Mouse (Mus musculus) gastrocnemius, adult 8-10 months (tissue): ENCODE results near the gene Rab3il1. TPM values are rescaled to one million over a fixed set of nuclear protein-coding genes. Genes with fewer than 3 reads are reported as not detected.
"Not testable (repeated sequence)": the region's sequence is repeated elsewhere in the genome, so short reads cannot be mapped to it uniquely, and the experiment has no call there.

Experiments used
- DNase-seq, 2 experiments: peaks; one replicate each; pipeline ENCODE4 v3.0.0; 2022; ENCODE audit warnings: low spot score in 2 of 2
- total RNA-seq, 4 experiments: library from RNA; stranded (reverse); gene quantifications; 2 replicates each; pipeline ENCODE4 v1.2.4; 2022

The Rab3il1 gene
- 1 to 10 TPM; 2.5 to 3.9 (median 3.3) TPM for total RNA-seq

DNA sequence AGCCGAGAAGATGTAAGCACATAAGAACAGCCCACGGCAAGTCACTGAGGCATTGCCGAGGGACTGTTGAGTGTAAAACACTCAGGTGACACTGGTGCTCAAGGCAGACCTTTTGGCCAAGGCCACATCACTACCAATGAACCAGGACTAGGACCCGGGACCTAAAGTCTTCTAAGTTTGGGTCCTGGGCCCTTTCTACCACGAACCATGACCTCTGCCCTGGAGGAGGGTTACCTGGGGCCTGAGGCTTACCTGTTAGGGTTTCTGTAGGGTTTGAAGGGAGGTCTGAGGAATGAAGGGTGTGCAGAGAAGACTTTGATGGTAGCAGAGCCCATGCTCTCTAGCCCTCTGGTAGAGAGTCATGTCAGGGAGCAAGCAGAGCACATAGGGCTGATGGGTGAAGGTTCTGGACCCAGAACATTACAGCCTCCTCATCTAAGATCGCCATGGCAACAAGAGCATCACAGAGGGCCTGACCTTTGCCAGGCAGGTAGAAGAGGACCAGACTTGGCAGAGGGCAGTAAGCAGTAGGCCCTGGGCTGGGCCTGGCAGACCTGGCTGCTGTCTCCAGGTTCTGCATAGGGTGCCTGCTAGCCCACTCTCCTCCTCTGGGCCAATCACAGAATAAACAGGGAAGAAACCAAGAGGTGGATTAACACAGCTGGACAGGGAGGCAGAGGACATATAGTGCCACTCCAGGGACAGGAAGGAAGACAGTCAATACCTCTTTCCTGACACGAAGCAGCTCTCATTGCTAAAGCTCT lies at the start of gene Rab3il1, which contains the start of gene Best1:
Gene Rab3il1, plus strand, starts transcription at position 464 of the 764 bp plus-strand sequence.
Gene Best1, minus strand, starts transcription at position 428 of the 764 bp plus-strand sequence.
- DNase-seq, result no peak

- DNase-seq, result no peak
Measured at GRCm38 (mm10) chr19:9952390-9952789, 49.1 kb upstream of the Rab3il1 start.

GRCm38 (mm10) chr19:9952912-9953311 lies 48.6 kb upstream of the Rab3il1 start:
- no peak for DNase-seq

- DNase-seq, result peak; percentile 85
Measured at GRCm38 (mm10) chr19:9954055-9954810, 47.2 kb upstream of the Rab3il1 start.

DNA sequence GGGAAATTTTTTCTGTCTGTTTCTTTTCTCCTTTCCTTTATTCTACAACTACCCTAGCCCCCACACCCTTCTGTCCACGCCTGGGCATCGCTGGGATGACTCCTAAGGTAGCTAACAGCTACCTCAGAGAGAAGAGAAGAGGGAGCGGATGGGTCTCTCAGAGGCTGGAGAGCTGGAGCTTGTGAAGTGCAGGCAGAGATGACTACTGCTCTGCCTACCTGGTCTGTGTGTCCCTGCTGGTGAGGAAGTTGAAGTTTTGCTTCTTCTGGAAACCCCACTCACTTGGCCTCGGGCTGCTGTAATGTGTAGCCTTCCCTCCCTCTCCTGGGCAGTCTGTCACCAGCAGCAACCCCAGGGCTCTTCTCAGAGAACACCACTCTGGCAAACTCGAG lies 46.7 kb upstream of the Rab3il1 start:
- DNase-seq, result no peak

DNA sequence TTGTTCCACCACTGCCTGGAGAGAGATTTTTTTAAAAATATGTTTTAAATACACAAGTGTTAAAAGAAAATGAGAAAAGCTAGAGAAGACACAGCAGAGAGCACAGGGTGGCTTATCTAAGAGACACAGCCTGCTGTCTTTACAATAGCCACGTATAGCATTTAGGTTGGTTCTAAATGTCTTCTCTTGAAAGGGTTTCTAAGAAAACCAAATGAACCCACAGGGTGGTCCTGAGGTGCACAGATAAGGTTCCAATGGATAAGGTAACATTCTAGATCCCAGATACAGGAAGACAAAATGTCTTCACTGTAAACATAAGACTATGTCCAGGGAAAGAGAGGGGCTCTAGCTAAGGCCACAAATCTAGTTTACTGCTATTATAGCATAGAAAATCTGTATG lies 46.0 kb upstream of the Rab3il1 start:
- no peak for DNase-seq

DNA sequence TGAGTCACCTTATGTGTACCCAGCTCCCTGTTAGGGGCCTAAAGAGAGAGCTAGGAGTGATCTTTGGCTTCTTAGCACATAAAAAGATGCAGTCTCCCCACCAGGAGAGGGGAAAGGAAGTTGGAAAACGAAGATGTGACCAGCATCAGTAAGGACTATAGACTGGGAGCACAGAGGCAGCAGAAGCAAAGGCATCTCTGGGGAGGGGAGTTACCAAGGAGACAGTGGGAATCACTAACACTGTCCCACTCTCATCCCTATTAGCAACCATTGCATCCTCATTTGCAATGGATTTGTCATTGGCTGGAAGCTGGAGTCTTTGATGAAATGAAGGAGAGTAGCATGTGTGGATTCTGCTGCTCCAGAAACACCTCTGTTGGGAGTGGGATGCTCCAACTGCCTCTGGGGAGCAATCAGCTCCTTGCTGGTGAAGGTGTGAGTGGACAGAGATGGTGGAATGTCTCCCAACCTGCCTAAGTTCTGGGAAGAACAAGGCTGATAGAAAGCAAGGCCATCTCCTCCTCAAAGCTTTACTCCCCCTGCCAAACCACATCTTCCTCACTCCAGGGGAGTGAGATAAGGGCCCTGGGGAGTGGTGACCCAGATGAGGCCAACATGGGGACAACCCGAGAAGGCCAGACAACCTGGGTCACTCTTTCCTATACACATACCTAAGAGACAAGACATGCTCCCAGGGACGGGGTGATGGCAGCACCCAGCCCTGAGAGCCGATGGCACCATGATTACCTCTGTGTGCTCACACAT lies 44.7 kb upstream of the Rab3il1 start:
- DNase-seq, result no peak

DNA sequence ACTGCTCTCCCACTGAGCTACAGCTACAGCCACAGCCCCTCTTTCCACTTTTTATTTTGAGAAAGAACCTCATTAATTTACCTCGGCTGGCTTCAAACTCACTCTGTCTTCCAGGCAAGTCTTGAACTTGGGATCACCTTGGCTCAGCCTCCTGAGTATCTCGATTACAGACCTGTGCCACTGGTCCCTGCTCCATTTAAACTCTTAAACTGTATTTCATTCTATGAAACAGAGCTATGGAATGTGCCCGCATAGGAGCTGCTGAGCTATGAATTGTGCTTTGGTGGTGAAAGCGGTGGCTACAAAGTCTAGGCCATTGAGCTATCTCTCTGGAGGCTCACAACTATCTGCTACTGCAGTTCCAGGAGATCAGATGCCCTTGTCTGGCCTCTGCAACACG lies 43.5 kb upstream of the Rab3il1 start:
- DNase-seq, result no peak

DNA sequence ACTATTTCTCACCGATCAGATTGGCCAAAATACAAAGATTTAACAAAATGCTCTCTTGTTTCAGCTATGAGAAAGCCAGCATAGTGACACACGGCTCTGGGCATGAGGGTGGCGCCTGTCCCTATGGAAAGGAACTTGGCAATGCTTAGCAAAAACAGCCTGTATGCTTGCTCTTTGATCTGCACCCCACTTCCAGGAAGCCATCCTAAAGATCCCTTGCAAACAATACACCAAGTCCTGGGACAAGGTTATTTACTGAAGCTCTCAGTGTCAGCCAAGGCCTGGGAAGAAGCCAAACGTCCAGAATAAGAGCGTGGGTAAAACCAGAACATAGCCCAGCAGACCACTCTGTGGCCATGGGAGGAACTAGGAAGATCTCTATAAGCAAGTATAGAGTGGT lies 40.7 kb upstream of the Rab3il1 start:
- DNase-seq, result no peak

DNA sequence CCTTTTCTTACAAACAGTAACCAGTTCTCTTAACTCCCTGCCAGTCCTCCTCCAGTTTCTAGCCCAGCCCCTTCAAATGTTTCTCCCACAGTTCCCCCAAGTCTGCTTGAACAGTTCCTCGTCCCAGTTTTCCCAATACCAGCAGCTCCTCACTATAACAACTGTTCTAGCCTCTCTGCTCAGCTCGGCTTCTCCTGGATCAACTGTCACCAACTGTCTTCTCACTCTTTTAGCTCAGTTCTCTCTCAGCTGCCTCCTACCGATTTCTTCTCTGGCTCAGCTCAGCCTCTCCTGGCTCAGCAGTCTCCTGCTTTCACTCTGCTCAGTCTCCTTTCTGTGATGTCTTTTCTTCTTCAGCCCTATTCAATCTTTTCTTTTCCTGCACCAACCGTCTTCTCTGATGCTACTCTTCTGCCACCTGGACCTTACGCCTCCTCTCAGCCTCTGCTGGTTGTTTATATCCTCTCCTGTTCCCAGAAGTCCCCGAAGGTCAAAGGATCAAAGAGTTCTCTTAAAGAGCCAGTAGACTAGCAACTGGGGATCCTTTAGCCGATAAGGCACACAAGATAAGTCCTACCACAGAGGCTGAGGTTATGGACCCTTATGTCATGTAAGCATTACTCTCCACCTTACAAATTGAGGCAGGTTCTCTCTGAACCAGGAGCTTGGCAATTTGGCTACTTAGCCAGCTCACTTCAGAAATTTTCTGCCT lies 37.1 kb upstream of the Rab3il1 start:
- no peak for DNase-seq

DNA sequence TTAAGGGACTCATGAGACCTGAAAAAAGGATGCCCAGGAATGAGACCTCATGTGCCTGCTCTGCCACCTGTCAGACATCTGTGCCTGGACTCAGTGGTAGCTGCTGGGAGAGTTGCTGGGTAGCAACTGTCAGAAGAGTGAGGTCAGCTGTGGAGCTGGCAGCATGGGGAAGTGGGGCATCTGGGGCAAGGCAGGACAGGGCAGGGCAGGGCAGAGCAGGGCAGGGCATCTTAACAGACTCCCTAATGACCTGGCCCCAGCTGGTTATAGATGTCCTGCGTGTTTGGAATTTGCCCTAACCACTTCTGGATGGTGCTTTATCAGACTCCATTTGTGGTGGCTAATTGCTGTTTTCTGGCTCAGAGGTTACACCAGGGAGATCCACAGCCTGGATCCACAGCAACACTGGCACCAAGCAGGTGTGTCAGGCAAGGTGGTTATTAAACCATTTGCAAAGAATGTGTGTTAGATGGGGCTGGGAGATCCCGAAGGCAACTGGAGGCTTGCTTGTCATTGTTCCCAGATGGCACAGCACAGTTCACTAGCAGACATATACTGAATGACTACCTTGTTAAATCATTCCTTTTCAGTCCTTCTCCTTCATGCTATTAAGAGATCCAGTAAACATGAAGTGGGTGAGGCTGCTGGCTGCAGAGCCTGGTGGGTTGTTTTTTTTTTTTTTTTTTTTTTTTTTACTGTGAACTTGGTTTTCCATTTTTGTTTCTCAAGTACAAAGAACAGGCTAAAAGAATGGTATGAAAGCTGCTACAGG lies 35.2 kb upstream of the Rab3il1 start:
- no peak for DNase-seq

DNA sequence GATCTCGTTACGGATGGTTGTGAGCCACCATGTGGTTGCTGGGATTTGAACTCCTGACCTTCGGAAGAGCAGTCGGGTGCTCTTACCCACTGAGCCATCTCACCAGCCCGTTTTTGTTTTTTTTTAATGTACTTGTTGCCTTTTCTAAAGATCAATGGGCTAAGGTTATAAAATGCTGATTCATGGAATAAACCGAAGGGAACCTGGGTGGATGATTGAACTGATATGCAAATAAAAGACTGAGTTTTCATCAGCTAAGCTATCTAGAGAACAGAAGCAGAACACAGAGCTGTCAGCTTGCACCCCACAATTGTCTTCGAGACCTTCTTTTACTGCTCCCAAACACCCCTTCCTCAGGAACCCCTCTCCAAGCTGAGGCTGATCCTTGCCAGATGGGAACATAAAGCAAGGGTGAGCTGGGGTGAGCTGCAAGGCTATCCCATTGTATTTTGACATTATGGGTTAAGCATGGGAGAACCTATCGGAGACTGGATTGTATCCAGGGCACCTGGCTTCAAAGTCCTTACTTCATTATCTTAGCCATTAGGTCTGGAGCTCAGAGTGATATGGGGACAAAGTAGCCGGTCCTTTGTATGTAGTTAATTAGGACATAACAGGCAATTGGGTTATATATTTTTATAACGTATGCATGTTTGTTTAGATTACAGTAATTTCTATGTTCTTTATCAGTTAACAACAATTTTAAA lies 33.2 kb upstream of the Rab3il1 start:
- no peak for DNase-seq

DNA sequence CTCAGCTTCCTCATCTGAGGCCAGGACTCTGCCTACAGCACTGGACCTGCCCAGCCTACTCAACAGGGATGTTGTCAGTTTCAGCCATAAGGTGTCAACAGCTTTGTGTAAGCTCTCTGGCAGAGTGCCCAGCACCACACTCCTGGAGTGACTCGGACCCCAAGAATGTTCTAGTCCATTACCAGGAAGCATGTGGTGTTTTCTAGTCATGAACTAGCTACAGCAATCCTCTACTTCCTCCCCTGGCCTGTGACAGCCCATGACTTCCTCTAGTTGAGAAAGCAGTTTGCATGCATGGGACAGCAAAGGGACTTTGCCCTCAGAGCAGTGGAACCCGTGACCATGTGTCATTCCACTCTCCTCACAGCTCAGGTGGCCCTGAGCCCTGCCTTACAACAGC lies 26.6 kb upstream of the Rab3il1 start:
- not testable (repeated sequence) for DNase-seq

DNA sequence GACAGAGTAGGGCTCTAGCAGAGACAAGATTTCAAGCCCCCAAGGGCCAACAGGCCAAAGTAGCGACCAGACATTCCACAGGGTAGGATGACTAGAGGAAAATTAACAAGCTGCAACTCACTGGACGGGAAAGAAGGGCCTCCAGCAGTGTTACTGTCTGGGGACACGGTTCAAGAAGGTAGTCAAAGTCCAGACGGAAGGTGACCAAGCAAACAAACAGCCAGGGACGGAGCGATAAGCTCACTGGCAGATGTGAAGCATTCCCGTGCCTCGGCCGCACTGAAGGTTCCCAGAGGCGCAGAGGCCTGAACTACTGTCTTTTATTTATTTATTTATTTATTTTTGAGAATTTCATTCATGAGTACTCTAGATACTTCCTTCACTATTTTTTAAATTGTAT lies 24.4 kb upstream of the Rab3il1 start:
- DNase-seq, result no peak

- peak; percentile 76 for DNase-seq
Measured at GRCm38 (mm10) chr19:9978431-9978951, 23.0 kb upstream of the Rab3il1 start.

GRCm38 (mm10) chr19:9979156-9979555 lies 22.3 kb upstream of the Rab3il1 start:
- no peak for DNase-seq

GRCm38 (mm10) chr19:9980258-9980657 lies 21.2 kb upstream of the Rab3il1 start, which contains the start of gene Fth1:
Gene Fth1, plus strand, starts transcription at chr19:9980598.
- DNase-seq, result no peak

- DNase-seq, result no peak
Measured at GRCm38 (mm10) chr19:9981621-9982020, 19.8 kb upstream of the Rab3il1 start.

DNA sequence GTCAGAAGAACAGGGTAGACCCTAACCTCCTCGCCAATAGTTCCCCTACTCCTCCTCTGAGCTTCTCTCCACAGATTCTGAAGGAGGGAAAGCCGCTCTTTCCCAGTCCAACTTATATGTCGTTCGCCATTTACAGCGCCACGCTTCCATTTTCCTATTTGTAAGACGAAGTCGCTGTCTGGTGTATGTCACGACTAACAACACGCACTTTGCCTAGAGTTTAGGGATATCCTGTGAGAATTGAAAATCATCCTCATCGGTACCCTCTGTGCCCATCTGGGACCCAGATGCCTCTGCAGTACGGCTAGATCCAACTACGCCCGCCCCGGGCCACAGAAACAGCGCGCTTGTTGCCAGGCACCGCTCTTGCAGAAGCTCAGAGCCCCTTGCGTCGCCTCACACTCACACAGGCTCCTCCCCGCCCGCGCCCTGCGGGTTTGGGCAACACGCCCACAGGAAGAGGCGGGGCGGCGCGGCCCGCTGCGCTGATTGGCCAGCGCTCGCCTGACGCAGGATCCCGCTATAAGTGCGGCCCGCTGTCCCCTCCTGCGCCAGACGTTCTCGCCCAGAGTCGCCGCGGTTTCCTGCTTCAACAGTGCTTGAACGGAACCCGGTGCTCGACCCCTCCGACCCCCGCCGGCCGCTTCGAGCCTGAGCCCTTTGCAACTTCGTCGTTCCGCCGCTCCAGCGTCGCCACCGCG lies 19.2 kb upstream of the Rab3il1 start:
- DNase-seq, result peak; percentile 92 to 96
